Mouse (Mus musculus): ENCODE measurements around the gene Rhoh. TPM values are rescaled to one million over a fixed set of nuclear protein-coding genes. Genes with fewer than 3 reads are reported as not detected.

Rhoh gene
- polyA plus RNA-seq, 1 experiment from 2014 or later, result 2.5 TPM

- Histone ChIP-seq H3K4me1 (peaks cover 3% of the 10 kb centered on the region; the same call in 1 of the 2 replicates), H3K9ac (no peak overlapping the region), H3K27ac (no peak overlapping the region), H3K36me3 (no peaks in the 10 kb centered on the region), H3K4me3 (no peak overlapping the region), H3K27me3 (replicated peaks) (no peaks in the 10 kb centered on the region), H3K9me3 (replicated peaks) (no peaks in the 10 kb centered on the region), H3K4me2 (no peak overlapping the region)
- 62% methylated on average over 3 of the region's 3 CpGs for WGBS (ENCODE audit: insufficient replicate concordance)
- ATAC-seq, result no peak
These were observed 14.1 kb upstream of the Rhoh start for GRCm38 (mm10) chr5:65846958-65847357.

- no peak overlapping the region for H3K4me2 ChIP-seq
- H3K4me3 ChIP-seq, result no peak overlapping the region
- no peak overlapping the region for H3K9ac ChIP-seq
- H3K27ac ChIP-seq, result no peak overlapping the region
- WGBS (ENCODE audit: insufficient replicate concordance), result 69% methylated on average over 7 of the region's 7 CpGs
- ATAC-seq, result no peak
- no peaks in the 10 kb centered on the region for H3K27me3 ChIP-seq (replicated peaks)
- no peaks in the 10 kb centered on the region for H3K9me3 ChIP-seq (replicated peaks)
- H3K36me3 ChIP-seq, result no peaks in the 10 kb centered on the region
- peaks cover 3% of the 10 kb centered on the region; the same call in 1 of the 2 replicates for H3K4me1 ChIP-seq
These were observed 13.4 kb upstream of the Rhoh start for GRCm38 (mm10) chr5:65847656-65848055.

GRCm38 (mm10) chr5:65850765-65851164 is 10.2 kb upstream of the Rhoh start:
- WGBS (ENCODE audit: insufficient replicate concordance), result 62% methylated on average over 11 of the region's 11 CpGs

GRCm38 (mm10) chr5:65854786-65855191 is 6.2 kb upstream of the Rhoh start:
- H3K9ac ChIP-seq, result no peak overlapping the region
- 63% methylated on average over 8 of the region's 8 CpGs for WGBS (ENCODE audit: insufficient replicate concordance)
- no peaks in the 10 kb centered on the region for H3K27me3 ChIP-seq (replicated peaks)
- no peaks in the 10 kb centered on the region for H3K9me3 ChIP-seq (replicated peaks)
- H3K4me2 ChIP-seq, result no peak overlapping the region
- peaks cover 11% of the 10 kb centered on the region for H3K4me1 ChIP-seq
- H3K27ac ChIP-seq, result no peak overlapping the region
- H3K4me3 ChIP-seq, result no peak overlapping the region
- ATAC-seq, result no peak
- H3K36me3 ChIP-seq, result no peaks in the 10 kb centered on the region

More at GRCm38 (mm10) chr5:65850765-65851164, 10.2 kb upstream of the Rhoh start:
- no peaks in the 10 kb centered on the region for H3K36me3 ChIP-seq
- H3K27ac ChIP-seq, result no peak overlapping the region
- H3K4me3 ChIP-seq, result no peak overlapping the region
- H3K4me2 ChIP-seq, result no peak overlapping the region
- no peak for ATAC-seq
- H3K9ac ChIP-seq, result no peak overlapping the region
- no peaks in the 10 kb centered on the region; the same call in 1 of the 2 replicates for H3K4me1 ChIP-seq
- H3K9me3 ChIP-seq (replicated peaks), result no peaks in the 10 kb centered on the region
- no peaks in the 10 kb centered on the region for H3K27me3 ChIP-seq (replicated peaks)

GRCm38 (mm10) chr5:65855571-65855970 is 5.4 kb upstream of the Rhoh start:
- WGBS (ENCODE audit: insufficient replicate concordance), result 47% methylated on average over 3 of the region's 3 CpGs
- ATAC-seq, result no peak
- Histone ChIP-seq H3K4me3 (no peak overlapping the region), H3K36me3 (no peaks in the 10 kb centered on the region), H3K27ac (no peak overlapping the region), H3K27me3 (replicated peaks) (no peaks in the 10 kb centered on the region), H3K4me2 (no peak overlapping the region), H3K9ac (no peak overlapping the region), H3K4me1 (peaks cover 11% of the 10 kb centered on the region), H3K9me3 (replicated peaks) (no peaks in the 10 kb centered on the region)

GRCm38 (mm10) chr5:65856591-65857411 is 4.2 kb upstream of the Rhoh start:
- Histone ChIP-seq H3K9ac (no peak overlapping the region), H3K9me3 (replicated peaks) (no peaks in the 10 kb centered on the region), H3K4me3 (no peak overlapping the region), H3K4me1 (peaks cover 14% of the 10 kb centered on the region; the same call in 1 of the 2 replicates), H3K4me2 (no peak overlapping the region), H3K36me3 (no peaks in the 10 kb centered on the region), H3K27ac (no peak overlapping the region), H3K27me3 (replicated peaks) (no peaks in the 10 kb centered on the region)
- WGBS (ENCODE audit: insufficient replicate concordance), result 64% methylated on average over 17 of the region's 17 CpGs
- no peak for ATAC-seq

GRCm38 (mm10) chr5:65857935-65858334 is 3.1 kb upstream of the Rhoh start:
- H3K4me2 ChIP-seq, result no peak overlapping the region
- H3K4me1 ChIP-seq, result peaks cover 15% of the 10 kb centered on the region; the same call in 1 of the 2 replicates
- no peak overlapping the region for H3K4me3 ChIP-seq
- H3K9ac ChIP-seq, result no peak overlapping the region
- 63% methylated on average over 12 of the region's 12 CpGs for WGBS (ENCODE audit: insufficient replicate concordance)
- no peaks in the 10 kb centered on the region for H3K9me3 ChIP-seq (replicated peaks)
- ATAC-seq, result no peak
- H3K27ac ChIP-seq, result no peak overlapping the region
- no peaks in the 10 kb centered on the region for H3K36me3 ChIP-seq
- no peaks in the 10 kb centered on the region for H3K27me3 ChIP-seq (replicated peaks)

- ATAC-seq, result no peak
- H3K36me3 ChIP-seq, result no peaks in the 10 kb centered on the region
- peaks cover 16% of the 10 kb centered on the region; the same call in 1 of the 2 replicates for H3K4me1 ChIP-seq
- H3K9me3 ChIP-seq (replicated peaks), result no peaks in the 10 kb centered on the region
- no peak overlapping the region for H3K4me3 ChIP-seq
- H3K4me2 ChIP-seq, result no peak overlapping the region
- WGBS (ENCODE audit: insufficient replicate concordance), result 64% methylated on average over 4 of the region's 6 CpGs
- H3K27ac ChIP-seq, result no peak overlapping the region
- H3K9ac ChIP-seq, result no peak overlapping the region
- no peaks in the 10 kb centered on the region for H3K27me3 ChIP-seq (replicated peaks)
These were observed 2.7 kb upstream of the Rhoh start for GRCm38 (mm10) chr5:65858355-65858754.

GRCm38 (mm10) chr5:65858898-65859297 is 2.1 kb upstream of the Rhoh start:
- Histone ChIP-seq H3K4me3 (no peak overlapping the region), H3K4me1 (peaks cover 16% of the 10 kb centered on the region; the same call in 1 of the 2 replicates), H3K27me3 (replicated peaks) (no peaks in the 10 kb centered on the region), H3K9ac (no peak overlapping the region), H3K27ac (no peak overlapping the region), H3K9me3 (replicated peaks) (no peaks in the 10 kb centered on the region), H3K4me2 (no peak overlapping the region), H3K36me3 (no peaks in the 10 kb centered on the region)
- no peak for ATAC-seq
- WGBS (ENCODE audit: insufficient replicate concordance), result 71% methylated on average over 12 of the region's 12 CpGs

- Histone ChIP-seq H3K36me3 (no peaks in the 10 kb centered on the region), H3K9me3 (replicated peaks) (no peaks in the 10 kb centered on the region), H3K4me2 (no peak overlapping the region), H3K9ac (no peak overlapping the region), H3K27ac (no peak overlapping the region), H3K4me1 (peaks cover 16% of the 10 kb centered on the region; the same call in 1 of the 2 replicates), H3K27me3 (replicated peaks) (no peaks in the 10 kb centered on the region), H3K4me3 (no peak overlapping the region)
- ATAC-seq, result no peak
- 61% methylated on average over 6 of the region's 6 CpGs for WGBS (ENCODE audit: insufficient replicate concordance)
These were observed 1.6 kb upstream of the Rhoh start for GRCm38 (mm10) chr5:65859396-65859795.

GRCm38 (mm10) chr5:65860281-65861000 is 572 bp upstream of the Rhoh start:
- Histone ChIP-seq H3K4me2 (no peak overlapping the region), H3K4me3 (no peak overlapping the region), H3K27me3 (replicated peaks) (no peaks in the 10 kb centered on the region), H3K27ac (no peak overlapping the region), H3K36me3 (no peaks in the 10 kb centered on the region), H3K4me1 (peaks cover 20% of the 10 kb centered on the region; the same call in 1 of the 2 replicates), H3K9ac (no peak overlapping the region), H3K9me3 (replicated peaks) (no peaks in the 10 kb centered on the region)
- 30% methylated on average over 12 of the region's 12 CpGs for WGBS (ENCODE audit: insufficient replicate concordance)
- no peak for ATAC-seq

All from liver, embryonic 12.5 days (tissue).